Mouse (Mus musculus) midbrain, embryonic 12.5 days (tissue): ENCODE data around the gene Slc16a6. TPM values are rescaled to one million over a fixed set of nuclear protein-coding genes. Genes with fewer than 3 reads are reported as not detected.
A peak's percentile ranks its signal among the peaks of the same experiment; 100 is the strongest.

Experiments
- ATAC-seq: fragments of 200-750 bp; cut with Nextera tagmentation; 2 replicates; pipeline ENCODE4 v1.8.0; 2017; ENCODE audit warnings: low read depth, moderate TSS enrichment, moderate library complexity; ENCODE audit not compliant: low FRiP score
- H3K27ac ChIP-seq: fragments of 300-500 bp; sonication (generic); replicated peaks from 2 replicates; pipeline ENCODE4 v1.5.1; 2016; ENCODE audit warnings: mild to moderate bottlenecking
- H3K27me3 ChIP-seq: fragments of 300-500 bp; sonication (generic); 2 replicates; pipeline ENCODE4 v1.6.1; 2016; ENCODE audit warnings: mild to moderate bottlenecking
- H3K36me3 ChIP-seq: fragments of 300-500 bp; sonication (generic); 2 replicates; pipeline ENCODE4 v1.6.1; 2016
- H3K4me1 ChIP-seq: fragments of 300-500 bp; sonication (generic); 2 replicates; pipeline ENCODE4 v1.6.1; 2016
- H3K4me2 ChIP-seq: fragments of 300-500 bp; sonication (generic); replicated peaks from 2 replicates; pipeline ENCODE4 v1.6.1; 2016; ENCODE audit warnings: mild to moderate bottlenecking, moderate library complexity
- H3K4me3 ChIP-seq: fragments of 300-500 bp; sonication (generic); 2 replicates; pipeline ENCODE4 v1.5.1; 2016; ENCODE audit warnings: mild to moderate bottlenecking
- H3K9ac ChIP-seq: fragments of 300-500 bp; sonication (generic); replicated peaks from 2 replicates; pipeline ENCODE4 v1.6.1; 2016; ENCODE audit warnings: mild to moderate bottlenecking, moderate library complexity
- H3K9me3 ChIP-seq: fragments of 300-500 bp; sonication (generic); 2 replicates; pipeline ENCODE4 v1.6.1; 2016; ENCODE audit warnings: mild to moderate bottlenecking
- WGBS: fragments of 180-500 bp; shearing (Covaris S2); methylation state at CpG from one replicate; pipeline ENCODE4 v1.1.7; 2016; 5-methylcytosine and 5-hydroxymethylcytosine counted together
- polyA plus RNA-seq: library from polyadenylated mRNA; unstranded; fragments of >200 nt; fragmentation: Nextera tagmentation; extraction: Ambion mirVana; gene quantifications from 2 replicates; pipeline ENCODE4 v1.2.1, GENCODE M21; 2016

The Slc16a6 gene
- polyA plus RNA-seq, result 3.3 and 3.5 TPM in 2 replicates

- H3K4me1 ChIP-seq, result peaks cover 47% of the 10 kb centered on the region
- no peaks in the 10 kb centered on the region for H3K9me3 ChIP-seq
- peak within 1 kb of the TSS; percentile 79 for H3K4me3 ChIP-seq
- peak within 1 kb of the TSS; percentile 94 for H3K9ac ChIP-seq
- H3K36me3 ChIP-seq, result no peaks in the 10 kb centered on the region
- under 1% methylated on average over 96 of the region's 111 CpGs for WGBS
- ATAC-seq, result peak; percentile 85
- peak within 1 kb of the TSS; percentile 91 for H3K27ac ChIP-seq
- H3K27me3 ChIP-seq, result peaks cover 25% of the 10 kb centered on the region
- peak within 1 kb of the TSS; percentile 83 for H3K4me2 ChIP-seq
These were observed at the start of gene Slc16a6, which contains the start of gene Arsg for GRCm38 (mm10) chr11:109473171-109474085. Slc16a6 (minus strand) TSS chr11:109473598. Arsg (plus strand) TSS chr11:109473374.

GRCm38 (mm10) chr11:109520958-109521357 is 47.6 kb upstream of the Slc16a6 start:
- 39% methylated on average over 7 of the region's 7 CpGs for WGBS
- Histone ChIP-seq H3K4me3 (no peak overlapping the region), H3K9ac (no peak overlapping the region), H3K4me2 (no peak overlapping the region), H3K36me3 (no peaks in the 10 kb centered on the region), H3K27ac (no peak overlapping the region), H3K27me3 (no peaks in the 10 kb centered on the region), H3K4me1 (no peaks in the 10 kb centered on the region), H3K9me3 (no peaks in the 10 kb centered on the region)
- ATAC-seq, result no peak

- WGBS, result 89% methylated on average over 3 of the region's 3 CpGs
- no peak overlapping the region for H3K4me3 ChIP-seq
- H3K27me3 ChIP-seq, result no peaks in the 10 kb centered on the region
- no peak overlapping the region for H3K9ac ChIP-seq
- no peak overlapping the region for H3K27ac ChIP-seq
- H3K4me1 ChIP-seq, result no peaks in the 10 kb centered on the region
- no peak overlapping the region for H3K4me2 ChIP-seq
- no peaks in the 10 kb centered on the region for H3K36me3 ChIP-seq
- H3K9me3 ChIP-seq, result no peaks in the 10 kb centered on the region
- ATAC-seq, result no peak
These were observed 44.4 kb upstream of the Slc16a6 start for GRCm38 (mm10) chr11:109517816-109518215.

GRCm38 (mm10) chr11:109517330-109517729 is 43.9 kb upstream of the Slc16a6 start:
- H3K27ac ChIP-seq, result no peak overlapping the region
- H3K4me2 ChIP-seq, result no peak overlapping the region
- H3K9ac ChIP-seq, result no peak overlapping the region
- no peaks in the 10 kb centered on the region for H3K9me3 ChIP-seq
- no peak overlapping the region for H3K4me3 ChIP-seq
- H3K27me3 ChIP-seq, result no peaks in the 10 kb centered on the region
- no peak for ATAC-seq
- H3K4me1 ChIP-seq, result no peaks in the 10 kb centered on the region
- WGBS, result 95% methylated on average over 11 of the region's 11 CpGs
- no peaks in the 10 kb centered on the region for H3K36me3 ChIP-seq

- Histone ChIP-seq H3K27ac (no peak overlapping the region), H3K4me3 (no peak overlapping the region), H3K9me3 (no peaks in the 10 kb centered on the region), H3K4me2 (no peak overlapping the region), H3K4me1 (no peaks in the 10 kb centered on the region), H3K27me3 (no peaks in the 10 kb centered on the region), H3K36me3 (no peaks in the 10 kb centered on the region), H3K9ac (no peak overlapping the region)
- 91% methylated on average over 3 of the region's 3 CpGs for WGBS
- ATAC-seq, result no peak
These were observed 40.7 kb upstream of the Slc16a6 start for GRCm38 (mm10) chr11:109514064-109514612.

GRCm38 (mm10) chr11:109512995-109513675 is 39.7 kb upstream of the Slc16a6 start:
- H3K36me3 ChIP-seq, result no peaks in the 10 kb centered on the region
- H3K4me2 ChIP-seq, result no peak overlapping the region
- no peak for ATAC-seq
- H3K27me3 ChIP-seq, result no peaks in the 10 kb centered on the region
- H3K9me3 ChIP-seq, result no peaks in the 10 kb centered on the region
- no peak overlapping the region for H3K9ac ChIP-seq
- H3K4me1 ChIP-seq, result no peaks in the 10 kb centered on the region
- H3K27ac ChIP-seq, result no peak overlapping the region
- WGBS, result 84% methylated on average over 16 of the region's 16 CpGs
- H3K4me3 ChIP-seq, result no peak overlapping the region

- 59% methylated on average over 3 of the region's 3 CpGs for WGBS
- no peak overlapping the region for H3K27ac ChIP-seq
- ATAC-seq, result no peak
- no peaks in the 10 kb centered on the region for H3K27me3 ChIP-seq
- H3K9ac ChIP-seq, result no peak overlapping the region
- no peak overlapping the region for H3K4me2 ChIP-seq
- H3K4me1 ChIP-seq, result peaks cover 4% of the 10 kb centered on the region; the same call in 1 of the 2 replicates
- H3K36me3 ChIP-seq, result no peaks in the 10 kb centered on the region
- no peaks in the 10 kb centered on the region for H3K9me3 ChIP-seq
- no peak overlapping the region for H3K4me3 ChIP-seq
These were observed 33.7 kb upstream of the Slc16a6 start for GRCm38 (mm10) chr11:109507068-109507467.

- peaks cover 4% of the 10 kb centered on the region; the same call in 1 of the 2 replicates for H3K4me1 ChIP-seq
- 76% methylated on average over 4 of the region's 4 CpGs for WGBS
- no peak overlapping the region for H3K4me3 ChIP-seq
- no peak overlapping the region for H3K4me2 ChIP-seq
- no peak overlapping the region for H3K9ac ChIP-seq
- no peaks in the 10 kb centered on the region for H3K9me3 ChIP-seq
- H3K27me3 ChIP-seq, result no peaks in the 10 kb centered on the region
- no peaks in the 10 kb centered on the region for H3K36me3 ChIP-seq
- no peak overlapping the region for H3K27ac ChIP-seq
- no peak for ATAC-seq
These were observed 32.4 kb upstream of the Slc16a6 start for GRCm38 (mm10) chr11:109505823-109506222.

- Histone ChIP-seq H3K36me3 (no peaks in the 10 kb centered on the region), H3K27ac (no peak overlapping the region), H3K4me1 (peaks cover 4% of the 10 kb centered on the region; the same call in 1 of the 2 replicates), H3K9ac (no peak overlapping the region), H3K4me3 (no peak overlapping the region), H3K27me3 (no peaks in the 10 kb centered on the region), H3K9me3 (no peaks in the 10 kb centered on the region), H3K4me2 (no peak overlapping the region)
- WGBS, result 83% methylated on average over 9 of the region's 9 CpGs
- no peak for ATAC-seq
These were observed 31.6 kb upstream of the Slc16a6 start for GRCm38 (mm10) chr11:109504977-109505376.

GRCm38 (mm10) chr11:109500206-109500605 is 26.8 kb upstream of the Slc16a6 start:
- no peaks in the 10 kb centered on the region for H3K9me3 ChIP-seq
- H3K27ac ChIP-seq, result no peak overlapping the region
- H3K9ac ChIP-seq, result no peak overlapping the region
- WGBS, result 92% methylated on average over 5 of the region's 5 CpGs
- H3K4me3 ChIP-seq, result no peak overlapping the region
- no peak for ATAC-seq
- no peaks in the 10 kb centered on the region for H3K36me3 ChIP-seq
- H3K27me3 ChIP-seq, result 0 out of 2 replicates have a peak, but pooled peaks cover 2% of the 10 kb centered on the region
- H3K4me2 ChIP-seq, result no peak overlapping the region
- H3K4me1 ChIP-seq, result peaks cover 18% of the 10 kb centered on the region

- Histone ChIP-seq H3K4me1 (peaks cover 19% of the 10 kb centered on the region), H3K27me3 (peaks cover 2% of the 10 kb centered on the region; the same call in 1 of the 2 replicates), H3K4me3 (no peak overlapping the region), H3K4me2 (no peak overlapping the region), H3K9ac (no peak overlapping the region), H3K27ac (no peak overlapping the region), H3K9me3 (no peaks in the 10 kb centered on the region), H3K36me3 (no peaks in the 10 kb centered on the region)
- ATAC-seq, result no peak
- 89% methylated on average over 9 of the region's 9 CpGs for WGBS
These were observed 24.6 kb upstream of the Slc16a6 start for GRCm38 (mm10) chr11:109497990-109498389.
